In the genomic region with DNA sequence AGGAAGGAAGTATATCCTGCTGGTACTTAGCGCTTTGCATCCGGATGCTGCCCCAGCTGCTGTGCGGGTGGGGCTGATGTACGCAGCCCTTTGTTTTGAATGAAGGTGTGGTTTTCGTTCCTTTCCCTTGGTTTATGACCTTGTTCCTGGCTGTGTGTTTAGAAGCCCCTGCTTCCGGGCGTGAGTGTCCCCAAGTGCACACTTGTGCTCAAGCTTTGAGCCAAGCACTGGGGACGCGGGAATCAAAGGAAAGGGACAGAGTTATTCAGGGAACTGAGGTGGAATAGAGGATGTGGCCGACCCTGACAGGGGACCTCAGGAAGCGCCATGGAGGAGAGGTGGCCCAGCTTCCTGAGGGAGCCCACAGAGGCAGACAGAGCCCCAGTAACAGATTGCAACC, we compare ENCODE assay signal across 10 mouse cellular contexts. TPM values are rescaled to one million over a fixed set of nuclear protein-coding genes. Genes with fewer than 3 reads are reported as not detected.
A peak's percentile ranks its signal among the peaks of the same experiment; 100 is the strongest.
DNase-seq lines count a peak whose midpoint lies in the region; ATAC-seq lines count a peak whose summit lies in the region.
"Had no signal": no experiment of that assay in that cellular context is flagged by ENCODE, and none has a peak within 500 bp of the region (broad histone marks: within the 10 kb centered on the region; RNA-seq: fewer than 3 reads in every experiment).

No protein-coding gene starts in this region.

- H3K4me1 ChIP-seq in intestine, embryonic 15.5 days (replicated peaks), result no peaks in the 10 kb centered on the region
- no peaks in the 10 kb centered on the region for H3K4me1 ChIP-seq in midbrain, embryonic 13.5 days (replicated peaks)

- peak; percentile 43 for DNase-seq in adrenal gland, postnatal 14 days
- DNase-seq in adrenal gland, adult 2 months, result no peak
- peak; percentile 85 for DNase-seq in ES-CJ7 (ENCODE audit: low read depth, low spot score)
- DNase-seq in lung, postnatal 36 days, result peak; percentile 26
- no peak for DNase-seq in urinary bladder, postnatal 14 days (ENCODE audit: low spot score)
- DNase-seq: adrenal gland, postnatal 10 days had no signal

- no peak overlapping the region for H3K27ac ChIP-seq in intestine, embryonic 15.5 days
- no peak overlapping the region for H3K27ac ChIP-seq in midbrain, embryonic 13.5 days
- H3K27ac ChIP-seq: hindbrain, embryonic 14.5 days had no signal

- no peak overlapping the region for H3K9ac ChIP-seq in intestine, embryonic 15.5 days
- H3K9ac ChIP-seq in midbrain, embryonic 13.5 days (replicated peaks), result no peak overlapping the region
- H3K9ac ChIP-seq: hindbrain, embryonic 14.5 days had no signal

- 73% methylated on average over 11 of the region's 11 CpGs for WGBS in intestine, embryonic 15.5 days
- 94% methylated on average over 11 of the region's 11 CpGs for WGBS in midbrain, embryonic 13.5 days

- H3K36me3 ChIP-seq in intestine, embryonic 15.5 days, result no peaks in the 10 kb centered on the region
- H3K36me3 ChIP-seq in midbrain, embryonic 13.5 days, result peaks cover 61% of the 10 kb centered on the region

- no peaks in the 10 kb centered on the region for H3K27me3 ChIP-seq in intestine, embryonic 15.5 days (replicated peaks)
- no peaks in the 10 kb centered on the region for H3K27me3 ChIP-seq in midbrain, embryonic 13.5 days

- no peak overlapping the region for H3K4me3 ChIP-seq in intestine, embryonic 15.5 days (replicated peaks)
- no peak overlapping the region for H3K4me3 ChIP-seq in midbrain, embryonic 13.5 days (replicated peaks)

- H3K9me3 ChIP-seq in intestine, embryonic 15.5 days, result no peaks in the 10 kb centered on the region
- H3K9me3 ChIP-seq in midbrain, embryonic 13.5 days, result no peaks in the 10 kb centered on the region

- 0 out of 2 replicates have a peak, but pooled peaks have one; percentile 55 for ATAC-seq in intestine, embryonic 15.5 days
- ATAC-seq in erythroid progenitor cell, adult 5-6 weeks (replicated peaks; ENCODE audit: low FRiP score, poor library complexity, severe bottlenecking), result no peak
- ATAC-seq in midbrain, embryonic 13.5 days, result no peak

- no peak overlapping the region for H3K4me2 ChIP-seq in intestine, embryonic 15.5 days (replicated peaks)
- H3K4me2 ChIP-seq in midbrain, embryonic 13.5 days (replicated peaks), result no peak overlapping the region
- H3K4me2 ChIP-seq: hindbrain, embryonic 14.5 days had no signal

RNA-seq across cellular contexts. Expression of gene Atp6v0a2, which starts 13.7 kb away (rescaled TPM):
- 55.2 and 60.1 TPM in 2 replicates for total RNA-seq in adrenal gland, postnatal 14 days (2021)
- 10 to 100 TPM; 70.7 to 93.2 TPM for total RNA-seq in adrenal gland, adult 2 months (2021)
- 82.7 and 107 TPM in 2 replicates for polyA plus RNA-seq in adrenal gland, adult 2 months (2012; rRNA removed)
- 57.8 and 59.3 TPM in 2 replicates for polyA plus RNA-seq in intestine, embryonic 15.5 days (2015; fragmentation: Nextera tagmentation; extraction: Ambion mirVana)
- total RNA-seq in erythroid progenitor cell, adult 5-6 weeks (2015; ENCODE audit: low replicate concordance), result 3.8 and 7.2 TPM in 2 replicates
- 7.6 and 8.5 TPM in 2 replicates for total RNA-seq in erythroid progenitor cell, adult 5-6 weeks (2017; ENCODE audit: low replicate concordance)
- polyA plus RNA-seq in midbrain, embryonic 13.5 days (2015; fragmentation: Nextera tagmentation; extraction: Ambion mirVana), result 40.9 and 47.3 TPM in 2 replicates

RNA-seq across cellular contexts. Expression of gene Gtf2h3, which starts 35.8 kb away (rescaled TPM):
- 35.6 and 35.7 TPM in 2 replicates for total RNA-seq in adrenal gland, postnatal 14 days (2021)
- total RNA-seq in adrenal gland, adult 2 months (2021), result 10 to 100 TPM; 32.9 to 41.3 TPM
- polyA plus RNA-seq in adrenal gland, adult 2 months (2012; rRNA removed), result 19.3 and 26.6 TPM in 2 replicates
- 50.6 and 57.6 TPM in 2 replicates for polyA plus RNA-seq in intestine, embryonic 15.5 days (2015; fragmentation: Nextera tagmentation; extraction: Ambion mirVana)
- total RNA-seq in erythroid progenitor cell, adult 5-6 weeks (2015; ENCODE audit: low replicate concordance), result 6.1 and 20.5 TPM in 2 replicates
- total RNA-seq in erythroid progenitor cell, adult 5-6 weeks (2017; ENCODE audit: low replicate concordance), result 4.7 and 16.6 TPM in 2 replicates
- polyA plus RNA-seq in midbrain, embryonic 13.5 days (2015; fragmentation: Nextera tagmentation; extraction: Ambion mirVana), result 62.9 and 63.9 TPM in 2 replicates

RNA-seq across cellular contexts. Expression of gene Eif2b1, which starts 35.8 kb away (rescaled TPM):
- total RNA-seq in adrenal gland, postnatal 14 days (2021), result 42.9 and 51.2 TPM in 2 replicates
- total RNA-seq in adrenal gland, adult 2 months (2021), result 10 to 100 TPM; 37.7 to 41.3 TPM
- 11.3 and 12.7 TPM in 2 replicates for polyA plus RNA-seq in adrenal gland, adult 2 months (2012; rRNA removed)
- 85.0 and 88.3 TPM in 2 replicates for polyA plus RNA-seq in intestine, embryonic 15.5 days (2015; fragmentation: Nextera tagmentation; extraction: Ambion mirVana)
- total RNA-seq in erythroid progenitor cell, adult 5-6 weeks (2015; ENCODE audit: low replicate concordance), result 17.7 and 21.0 TPM in 2 replicates
- total RNA-seq in erythroid progenitor cell, adult 5-6 weeks (2017; ENCODE audit: low replicate concordance), result 7.8 and 15.2 TPM in 2 replicates
- 75.2 and 75.4 TPM in 2 replicates for polyA plus RNA-seq in midbrain, embryonic 13.5 days (2015; fragmentation: Nextera tagmentation; extraction: Ambion mirVana)

Comparison
In these comparisons a context has a peak if more than half of its experiments do, and no peak if none do; other contexts are left out.
1. DNase-seq: peak in adrenal gland, postnatal 14 days (single experiment), ES-CJ7 (single experiment) and lung, postnatal 36 days (single experiment); none in adrenal gland, adult 2 months (single experiment) and urinary bladder, postnatal 14 days (single experiment).